ENCODE assay signal across 14 mouse cellular contexts in the genomic region with DNA sequence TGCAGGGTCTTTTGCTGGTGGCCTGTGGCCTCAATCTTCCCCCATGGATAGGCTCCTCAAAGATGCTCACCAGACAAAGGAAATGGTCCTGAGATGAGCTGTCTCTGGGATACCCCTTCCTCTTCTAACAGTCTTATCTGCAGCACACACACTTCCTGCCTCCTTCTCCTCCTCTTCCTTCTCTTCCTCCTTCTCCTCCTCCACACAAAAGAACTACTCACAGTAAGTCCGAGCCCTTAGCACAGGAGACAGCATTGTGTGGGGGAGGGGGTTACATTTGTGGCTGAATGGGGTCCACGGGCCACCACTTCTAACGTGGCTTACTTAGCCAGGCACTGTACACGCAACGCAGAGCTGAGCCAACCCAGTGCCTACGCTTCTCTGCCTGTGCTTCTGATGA. TPM values are rescaled to one million over a fixed set of nuclear protein-coding genes. Genes with fewer than 3 reads are reported as not detected.
DNase-seq lines count a peak whose midpoint lies in the region; ATAC-seq lines count a peak whose summit lies in the region.
"Had no signal": no experiment of that assay in that cellular context is flagged by ENCODE, and none has a peak within 500 bp of the region (broad histone marks: within the 10 kb centered on the region; RNA-seq: fewer than 3 reads in every experiment).

No protein-coding gene starts in this region.

- 11% methylated on average over 6 of the region's 6 CpGs for WGBS in liver, embryonic 15.5 days (ENCODE audit: insufficient replicate concordance)

- ATAC-seq in erythroblast, adult 5-6 weeks (replicated peaks; ENCODE audit: low FRiP score, poor library complexity, severe bottlenecking), result no peak
- peak; percentile 25; the same call in 1 of the 2 replicates for ATAC-seq in liver, embryonic 15.5 days (ENCODE audit: insufficient read depth)

- no peaks in the 10 kb centered on the region for H3K9me3 ChIP-seq in erythroblast, embryonic 14.5 days (ENCODE audit: control insufficient read depth, low read length)
- no peaks in the 10 kb centered on the region for H3K9me3 ChIP-seq in liver, embryonic 15.5 days (replicated peaks)
- H3K9me3 ChIP-seq: heart, embryonic 15.5 days had no signal

- no peaks in the 10 kb centered on the region for H3K27me3 ChIP-seq in erythroblast, embryonic 14.5 days (ENCODE audit: control insufficient read depth)
- 0 out of 2 replicates have a peak, but pooled peaks cover 6% of the 10 kb centered on the region for H3K27me3 ChIP-seq in liver, embryonic 15.5 days

- no peak overlapping the region for H3K27ac ChIP-seq in liver, embryonic 15.5 days (replicated peaks)
- H3K27ac ChIP-seq: heart, embryonic 15.5 days; macrophage had no signal

- intact Hi-C loops in left cerebral cortex, postnatal 10 days (cut with DNase I), result no loop called here

- H3K4me1 ChIP-seq in erythroblast, embryonic 14.5 days (ENCODE audit: control insufficient read depth), result peaks cover 22% of the 10 kb centered on the region
- H3K4me1 ChIP-seq in liver, embryonic 15.5 days (replicated peaks), result peaks cover 21% of the 10 kb centered on the region

- peak overlapping the region; percentile 28 for H3K4me3 ChIP-seq in erythroblast, embryonic 14.5 days (replicated peaks)
- no peak overlapping the region for H3K4me3 ChIP-seq in liver, embryonic 15.5 days (replicated peaks)
- H3K4me3 ChIP-seq: heart, embryonic 15.5 days had no signal

- peak; percentile 22 for DNase-seq in retina, embryonic 14.5 days (ENCODE audit: low spot score)
- DNase-seq in retina, postnatal 1 day, result no peak
- no peak for DNase-seq in embryo, embryonic 11 days
- no peak for DNase-seq in adrenal gland, postnatal 25 days
- no peak for DNase-seq in left cerebral cortex, postnatal 10 days (ENCODE audit: extremely low spot score in 1 of 2, low spot score in 2 of 2)
- DNase-seq: adrenal gland, postnatal 14 days; kidney, postnatal 4 days had no signal

- no peak overlapping the region for H3K9ac ChIP-seq in liver, embryonic 15.5 days
- H3K9ac ChIP-seq: heart, embryonic 15.5 days had no signal

- H3K4me2 ChIP-seq in liver, embryonic 15.5 days, result no peak overlapping the region
- H3K4me2 ChIP-seq: heart, embryonic 15.5 days had no signal

- no peaks in the 10 kb centered on the region for H3K36me3 ChIP-seq in erythroblast, embryonic 14.5 days (ENCODE audit: control insufficient read depth)
- no peaks in the 10 kb centered on the region for H3K36me3 ChIP-seq in liver, embryonic 15.5 days (replicated peaks)
- H3K36me3 ChIP-seq: heart, embryonic 15.5 days had no signal

RNA-seq across cellular contexts. Expression of a gene that starts 30.6 kb away (rescaled TPM):
- polyA plus RNA-seq in erythroblast, embryonic 14.5 days (2012), result 0.01 TPM in 1 of 2 replicates, not detected in the other
- total RNA-seq in erythroblast, adult 5-6 weeks (2015; ENCODE audit: low replicate concordance), result not detected in 2 replicates
- not detected in 2 replicates for total RNA-seq in erythroblast, adult 5-6 weeks (2017; ENCODE audit: low replicate concordance)
- polyA plus RNA-seq in liver, embryonic 15.5 days (2015; fragmentation: Nextera tagmentation; extraction: Ambion mirVana), result not detected in 2 replicates
- total RNA-seq in adrenal gland, postnatal 25 days (2021), result not detected in 2 replicates
- total RNA-seq in left cerebral cortex, postnatal 10 days (2021), result under 1 TPM in 1 of 2 experiments, not detected in 1; 0.14 TPM
- total RNA-seq: adrenal gland, postnatal 14 days; left cerebral cortex, postnatal 25 days had no signal
- polyA plus RNA-seq: heart, embryonic 15.5 days; macrophage; urinary bladder, adult 2 months had no signal

RNA-seq across cellular contexts. Expression of a gene that starts 42.8 kb away (rescaled TPM):
- not detected in 2 replicates for polyA plus RNA-seq in erythroblast, embryonic 14.5 days (2012)
- total RNA-seq in erythroblast, adult 5-6 weeks (2015; ENCODE audit: low replicate concordance), result not detected in 2 replicates
- not detected in 2 replicates for total RNA-seq in erythroblast, adult 5-6 weeks (2017; ENCODE audit: low replicate concordance)
- not detected in 2 replicates for polyA plus RNA-seq in liver, embryonic 15.5 days (2015; fragmentation: Nextera tagmentation; extraction: Ambion mirVana)
- not detected in 2 replicates for total RNA-seq in adrenal gland, postnatal 25 days (2021)
- not detected for total RNA-seq in left cerebral cortex, postnatal 10 days (2021)
- total RNA-seq: adrenal gland, postnatal 14 days; left cerebral cortex, postnatal 25 days had no signal
- polyA plus RNA-seq: heart, embryonic 15.5 days; macrophage; urinary bladder, adult 2 months had no signal

RNA-seq across cellular contexts. Expression of a gene that starts 50.5 kb away (rescaled TPM):
- polyA plus RNA-seq in erythroblast, embryonic 14.5 days (2012), result 0.90 and 1.1 TPM in 2 replicates
- 15.5 and 23.1 TPM in 2 replicates for total RNA-seq in erythroblast, adult 5-6 weeks (2015; ENCODE audit: low replicate concordance)
- total RNA-seq in erythroblast, adult 5-6 weeks (2017; ENCODE audit: low replicate concordance), result 34.8 and 47.0 TPM in 2 replicates
- 9.5 and 9.7 TPM in 2 replicates for polyA plus RNA-seq in liver, embryonic 15.5 days (2015; fragmentation: Nextera tagmentation; extraction: Ambion mirVana)
- 44.2 and 59.3 TPM in 2 replicates for total RNA-seq in adrenal gland, postnatal 25 days (2021)
- 100 to 1,000 TPM; 128 to 139 TPM for total RNA-seq in left cerebral cortex, postnatal 10 days (2021)
